Mouse (Mus musculus) midbrain, embryonic 12.5 days (tissue): ENCODE measurements around the gene Slbp. TPM values are rescaled to one million over a fixed set of nuclear protein-coding genes. Genes with fewer than 3 reads are reported as not detected.
A peak's percentile ranks its signal among the peaks of the same experiment; 100 is the strongest.

ENCODE experiments used
- ATAC-seq: fragments of 200-750 bp; cut with Nextera tagmentation; 2 replicates; pipeline ENCODE4 v1.8.0; 2017; ENCODE audit warnings: low read depth, moderate TSS enrichment, moderate library complexity; ENCODE audit not compliant: low FRiP score
- H3K27ac ChIP-seq: fragments of 300-500 bp; sonication (generic); replicated peaks from 2 replicates; pipeline ENCODE4 v1.5.1; 2016; ENCODE audit warnings: mild to moderate bottlenecking
- H3K27me3 ChIP-seq: fragments of 300-500 bp; sonication (generic); 2 replicates; pipeline ENCODE4 v1.6.1; 2016; ENCODE audit warnings: mild to moderate bottlenecking
- H3K36me3 ChIP-seq: fragments of 300-500 bp; sonication (generic); 2 replicates; pipeline ENCODE4 v1.6.1; 2016
- H3K4me1 ChIP-seq: fragments of 300-500 bp; sonication (generic); 2 replicates; pipeline ENCODE4 v1.6.1; 2016
- H3K4me2 ChIP-seq: fragments of 300-500 bp; sonication (generic); replicated peaks from 2 replicates; pipeline ENCODE4 v1.6.1; 2016; ENCODE audit warnings: mild to moderate bottlenecking, moderate library complexity
- H3K4me3 ChIP-seq: fragments of 300-500 bp; sonication (generic); 2 replicates; pipeline ENCODE4 v1.5.1; 2016; ENCODE audit warnings: mild to moderate bottlenecking
- H3K9ac ChIP-seq: fragments of 300-500 bp; sonication (generic); replicated peaks from 2 replicates; pipeline ENCODE4 v1.6.1; 2016; ENCODE audit warnings: mild to moderate bottlenecking, moderate library complexity
- H3K9me3 ChIP-seq: fragments of 300-500 bp; sonication (generic); 2 replicates; pipeline ENCODE4 v1.6.1; 2016; ENCODE audit warnings: mild to moderate bottlenecking
- WGBS: fragments of 180-500 bp; shearing (Covaris S2); methylation state at CpG from one replicate; pipeline ENCODE4 v1.1.7; 2016; 5-methylcytosine and 5-hydroxymethylcytosine counted together
- polyA plus RNA-seq: library from polyadenylated mRNA; unstranded; fragments of >200 nt; fragmentation: Nextera tagmentation; extraction: Ambion mirVana; gene quantifications from 2 replicates; pipeline ENCODE4 v1.2.1, GENCODE M21; 2016

Gene Slbp
- polyA plus RNA-seq, 1 experiment from 2014 or later, result 231 TPM

GRCm38 (mm10) chr5:33675964-33676363 lies 23.6 kb upstream of the Slbp start:
- 3% methylated on average over 1 of the region's 1 CpGs for WGBS
- 0 out of 2 replicates have a peak, but pooled peaks have one; percentile 49 for ATAC-seq

DNA sequence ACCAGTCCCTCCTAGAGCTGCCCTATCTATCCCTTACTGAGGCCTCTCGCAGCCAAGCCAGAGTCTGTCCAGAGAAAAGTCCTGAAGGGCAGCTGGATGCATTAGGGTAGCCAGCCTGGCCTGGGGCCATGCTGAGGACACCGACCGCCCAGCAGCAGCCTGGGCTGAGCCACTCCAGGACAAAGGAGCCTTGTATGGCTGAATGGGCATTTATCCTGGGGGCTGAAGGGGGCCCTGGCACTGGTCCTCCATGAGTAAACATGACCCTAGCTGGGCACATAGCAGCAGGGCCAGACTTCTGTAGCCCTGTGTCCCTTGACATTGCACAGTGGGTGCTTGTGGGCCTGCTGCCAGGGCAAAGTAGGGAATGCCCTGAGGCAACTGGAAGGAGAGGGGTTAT lies 22.1 kb upstream of the Slbp start:
- peaks cover 38% of the 10 kb centered on the region for H3K36me3 ChIP-seq
- peaks cover 16% of the 10 kb centered on the region for H3K4me1 ChIP-seq
- H3K9ac ChIP-seq, result no peak overlapping the region
- no peak overlapping the region for H3K4me2 ChIP-seq
- peak overlapping the region; percentile 49 for H3K27ac ChIP-seq
- WGBS, result 51% methylated on average over 3 of the region's 3 CpGs
- H3K4me3 ChIP-seq, result no peak overlapping the region
- H3K27me3 ChIP-seq, result no peaks in the 10 kb centered on the region
- H3K9me3 ChIP-seq, result no peaks in the 10 kb centered on the region
- no peak for ATAC-seq

More at GRCm38 (mm10) chr5:33675964-33676363, 23.6 kb upstream of the Slbp start:
- Histone ChIP-seq H3K4me2 (no peak overlapping the region), H3K4me3 (no peak overlapping the region), H3K9me3 (no peaks in the 10 kb centered on the region), H3K9ac (no peak overlapping the region), H3K4me1 (peaks cover 16% of the 10 kb centered on the region), H3K27ac (no peak overlapping the region), H3K36me3 (peaks cover 23% of the 10 kb centered on the region), H3K27me3 (no peaks in the 10 kb centered on the region)

GRCm38 (mm10) chr5:33671659-33672058 lies 19.3 kb upstream of the Slbp start:
- H3K27ac ChIP-seq, result no peak overlapping the region
- no peak overlapping the region for H3K4me2 ChIP-seq
- ATAC-seq, result no peak
- 84% methylated on average over 5 of the region's 5 CpGs for WGBS
- peaks cover 66% of the 10 kb centered on the region for H3K36me3 ChIP-seq
- H3K4me1 ChIP-seq, result peaks cover 16% of the 10 kb centered on the region
- H3K9ac ChIP-seq, result no peak overlapping the region
- H3K9me3 ChIP-seq, result no peaks in the 10 kb centered on the region
- H3K27me3 ChIP-seq, result no peaks in the 10 kb centered on the region
- no peak overlapping the region for H3K4me3 ChIP-seq

GRCm38 (mm10) chr5:33668223-33668622 lies 15.8 kb upstream of the Slbp start:
- peaks cover 92% of the 10 kb centered on the region for H3K36me3 ChIP-seq
- H3K9me3 ChIP-seq, result no peaks in the 10 kb centered on the region
- H3K27me3 ChIP-seq, result no peaks in the 10 kb centered on the region
- ATAC-seq, result no peak
- no peak overlapping the region for H3K4me3 ChIP-seq
- no peak overlapping the region for H3K9ac ChIP-seq
- H3K4me1 ChIP-seq, result peaks cover 3% of the 10 kb centered on the region; the same call in 1 of the 2 replicates
- H3K4me2 ChIP-seq, result no peak overlapping the region
- H3K27ac ChIP-seq, result no peak overlapping the region

DNA sequence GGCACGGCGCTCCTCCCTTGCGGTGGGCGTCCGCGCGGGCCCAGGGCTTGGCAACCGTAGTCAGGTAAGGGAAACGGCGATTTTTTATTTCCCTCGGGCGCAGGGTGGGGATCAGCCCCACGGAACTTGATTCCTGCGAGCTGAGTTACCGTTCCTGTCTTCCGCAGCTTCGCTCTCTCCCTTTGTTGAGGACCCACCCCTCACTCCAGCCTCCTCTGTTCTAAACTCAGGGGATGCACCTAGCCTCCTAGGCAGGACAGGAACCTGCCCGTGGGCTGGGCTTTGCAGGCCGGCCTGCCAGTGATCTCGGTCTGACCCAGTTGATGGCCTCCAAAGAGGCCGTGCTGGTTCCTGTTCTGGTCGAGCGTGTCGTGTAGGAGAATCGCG lies 6.3 kb upstream of the Slbp start:
- Histone ChIP-seq H3K9ac (peak overlapping the region; percentile 76), H3K4me2 (peak overlapping the region; percentile 90), H3K27me3 (no peaks in the 10 kb centered on the region), H3K36me3 (peaks cover 47% of the 10 kb centered on the region), H3K9me3 (no peaks in the 10 kb centered on the region), H3K4me1 (peaks cover 37% of the 10 kb centered on the region), H3K4me3 (peak overlapping the region; percentile 59), H3K27ac (0 out of 2 replicates have a peak overlapping the region, but pooled peaks have one; percentile 35)
- peak; percentile 5 for ATAC-seq
- WGBS, result 0% methylated on average over 26 of the region's 26 CpGs

GRCm38 (mm10) chr5:33657787-33658663 lies 5.7 kb upstream of the Slbp start, which contains the start of the genes Tacc3 and Tmem129:
Tacc3 (plus strand) TSS chr5:33658128.
Tmem129 (minus strand) TSS chr5:33658416.
- Histone ChIP-seq H3K27me3 (no peaks in the 10 kb centered on the region), H3K4me3 (peak within 1 kb of the TSS; percentile 59), H3K27ac (peak within 1 kb of the TSS; percentile 91), H3K4me1 (peaks cover 37% of the 10 kb centered on the region), H3K9me3 (no peaks in the 10 kb centered on the region), H3K4me2 (peak within 1 kb of the TSS; percentile 90), H3K9ac (peak within 1 kb of the TSS; percentile 82), H3K36me3 (peaks cover 47% of the 10 kb centered on the region)
- WGBS, result under 1% methylated on average over 60 of the region's 60 CpGs
- peak; percentile 97 for ATAC-seq

DNA sequence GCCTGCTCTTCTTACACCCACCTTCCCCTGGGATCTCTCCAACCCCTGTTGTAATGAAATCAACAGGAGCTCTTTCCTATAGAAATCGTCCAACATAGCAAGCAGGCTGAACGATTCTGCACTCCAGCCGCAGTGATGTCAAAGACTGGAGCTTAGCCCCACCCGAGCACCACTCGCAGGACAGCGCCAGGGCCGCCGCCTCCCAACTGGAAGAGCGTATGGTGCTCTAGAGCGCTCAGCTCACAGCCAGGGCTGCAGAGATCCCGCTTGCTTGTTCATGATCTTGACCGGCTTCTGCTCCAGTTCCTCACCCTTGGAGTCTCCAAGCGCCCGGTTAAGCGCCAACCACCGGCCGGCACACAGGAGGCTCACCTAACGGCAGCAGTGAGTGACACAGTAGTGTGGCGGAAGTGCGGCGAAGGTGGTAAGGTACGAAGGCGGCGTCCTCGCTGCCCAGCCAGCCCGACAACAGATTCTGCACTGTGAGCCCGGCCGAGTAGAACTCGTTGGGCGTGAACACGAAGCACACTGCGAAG lies 4.9 kb upstream of the Slbp start:
- H3K27ac ChIP-seq, result peak overlapping the region; percentile 71
- H3K9ac ChIP-seq, result peak overlapping the region; percentile 82
- ATAC-seq, result peak; percentile 11
- WGBS, result under 1% methylated on average over 32 of the region's 32 CpGs
- no peaks in the 10 kb centered on the region for H3K9me3 ChIP-seq
- H3K27me3 ChIP-seq, result no peaks in the 10 kb centered on the region
- peaks cover 41% of the 10 kb centered on the region for H3K4me1 ChIP-seq
- peaks cover 42% of the 10 kb centered on the region for H3K36me3 ChIP-seq
- peak overlapping the region; percentile 90 for H3K4me2 ChIP-seq
- peak overlapping the region; percentile 59 for H3K4me3 ChIP-seq

DNA sequence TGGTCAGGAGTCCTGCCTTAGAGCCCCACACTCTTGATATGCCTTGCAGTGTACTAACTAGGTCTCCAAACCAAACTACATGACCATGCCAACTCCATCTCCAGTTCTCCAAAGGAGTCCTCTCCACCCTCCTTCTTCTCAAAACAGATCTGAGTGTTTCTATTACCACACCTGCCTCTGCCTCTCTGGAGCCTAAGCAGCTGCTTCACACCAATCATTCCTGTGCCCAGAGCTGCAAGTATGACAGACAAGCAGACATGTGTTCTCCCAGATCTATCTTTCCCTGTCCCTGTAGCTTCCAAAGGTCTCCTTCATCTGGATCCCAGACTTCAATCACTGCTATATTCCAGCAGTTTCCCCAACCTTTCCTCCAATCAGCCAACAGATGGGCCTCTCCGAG lies 4.4 kb upstream of the Slbp start:
- Histone ChIP-seq H3K9me3 (no peaks in the 10 kb centered on the region), H3K36me3 (peaks cover 36% of the 10 kb centered on the region), H3K9ac (peak overlapping the region; percentile 82), H3K4me3 (peak overlapping the region; percentile 59), H3K4me2 (peak overlapping the region; percentile 90), H3K27me3 (no peaks in the 10 kb centered on the region), H3K4me1 (peaks cover 41% of the 10 kb centered on the region), H3K27ac (no peak overlapping the region)
- ATAC-seq, result no peak
- WGBS, result 61% methylated on average over 1 of the region's 1 CpGs

DNA sequence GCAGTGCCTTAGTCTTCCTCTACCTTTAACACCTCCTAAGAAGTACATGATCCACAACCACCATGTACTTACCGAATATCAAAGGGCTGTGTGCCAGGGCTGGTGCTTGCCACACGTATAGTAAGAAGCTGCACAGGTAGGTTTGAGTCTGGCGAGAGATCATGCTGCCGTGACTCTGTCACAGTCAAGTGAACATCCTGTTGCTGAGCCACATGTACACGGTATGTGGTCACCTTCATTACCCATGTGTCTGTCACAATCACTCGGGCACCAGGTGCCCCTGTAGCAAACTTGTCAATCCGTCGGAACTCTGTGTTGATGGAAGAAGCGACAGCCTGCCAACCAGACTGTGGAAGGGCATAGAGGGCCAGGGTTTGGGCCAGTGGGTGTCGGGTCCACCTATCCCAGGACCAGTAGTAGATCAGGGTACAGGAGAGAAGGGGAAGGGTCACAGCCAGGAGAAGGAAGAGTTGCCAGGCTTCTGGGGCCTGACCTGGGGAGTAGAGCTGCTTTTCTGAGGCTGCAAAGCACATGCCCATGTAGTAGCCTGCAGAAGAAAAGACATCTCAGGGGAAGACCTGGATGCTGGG lies 3.0 kb upstream of the Slbp start:
- no peak for ATAC-seq
- WGBS, result 94% methylated on average over 10 of the region's 10 CpGs
- H3K4me1 ChIP-seq, result peaks cover 48% of the 10 kb centered on the region

DNA sequence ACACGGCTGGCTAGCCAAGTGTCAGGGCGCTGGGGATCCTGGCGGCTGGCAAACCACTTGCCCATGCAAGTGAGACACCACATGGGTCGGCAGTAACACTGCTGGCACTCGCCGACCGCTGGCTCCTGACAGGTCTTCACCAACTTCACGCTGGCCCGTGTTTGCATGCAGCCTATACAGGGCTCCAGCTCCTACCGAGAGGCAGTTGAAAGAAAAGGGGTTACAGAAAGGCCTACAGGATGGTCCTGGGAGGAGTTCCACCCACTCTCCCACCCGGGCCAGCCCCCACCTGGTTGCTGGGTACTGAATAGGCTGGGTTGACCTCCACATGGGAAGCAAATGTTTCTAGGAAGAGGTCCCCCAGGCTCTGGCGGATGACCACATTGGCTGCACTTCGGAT lies 2.0 kb upstream of the Slbp start:
- no peaks in the 10 kb centered on the region for H3K27me3 ChIP-seq
- H3K27ac ChIP-seq, result no peak overlapping the region
- no peaks in the 10 kb centered on the region for H3K9me3 ChIP-seq
- peaks cover 29% of the 10 kb centered on the region for H3K36me3 ChIP-seq
- no peak for ATAC-seq
- no peak overlapping the region for H3K4me2 ChIP-seq
- H3K4me1 ChIP-seq, result peaks cover 48% of the 10 kb centered on the region
- peak overlapping the region; percentile 28; the same call in 1 of the 2 replicates for H3K9ac ChIP-seq
- 96% methylated on average over 13 of the region's 13 CpGs for WGBS
- H3K4me3 ChIP-seq, result no peak overlapping the region

More for the DNA sequence above, 3.0 kb upstream of the Slbp start:
- H3K4me2 ChIP-seq, result no peak overlapping the region
- peaks cover 25% of the 10 kb centered on the region for H3K36me3 ChIP-seq
- no peak overlapping the region for H3K9ac ChIP-seq
- no peak overlapping the region for H3K27ac ChIP-seq
- H3K27me3 ChIP-seq, result no peaks in the 10 kb centered on the region
- no peaks in the 10 kb centered on the region for H3K9me3 ChIP-seq
- no peak overlapping the region for H3K4me3 ChIP-seq

DNA sequence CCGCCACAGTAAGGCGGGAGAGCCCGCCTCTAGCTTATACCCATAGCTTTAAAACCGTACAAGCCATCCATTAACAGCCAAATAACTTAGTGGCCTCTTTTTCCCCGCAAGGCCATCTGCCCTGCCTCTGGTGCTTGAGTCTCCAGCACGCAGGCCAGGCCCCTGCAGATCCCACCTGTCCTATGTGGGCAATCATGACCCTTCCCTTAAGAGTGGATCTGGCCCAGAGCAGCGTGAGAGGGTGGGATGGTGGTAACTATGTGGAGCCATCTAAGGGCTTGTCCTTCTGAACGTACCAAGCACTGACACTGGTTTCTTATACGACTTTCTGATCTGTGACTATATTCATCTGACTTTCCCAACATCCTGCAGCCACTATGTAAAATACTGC lies 404 bp upstream of the Slbp start:
- ATAC-seq, result peak; percentile 42; the same call in 1 of the 2 replicates
- peaks cover 42% of the 10 kb centered on the region for H3K36me3 ChIP-seq
- H3K27ac ChIP-seq, result peak overlapping the region; percentile 97
- H3K9me3 ChIP-seq, result no peaks in the 10 kb centered on the region
- peaks cover 42% of the 10 kb centered on the region for H3K4me1 ChIP-seq
- 1% methylated on average over 9 of the region's 9 CpGs for WGBS
- H3K4me2 ChIP-seq, result peak overlapping the region; percentile 77
- no peaks in the 10 kb centered on the region for H3K27me3 ChIP-seq
- H3K4me3 ChIP-seq, result peak overlapping the region; percentile 82
- peak overlapping the region; percentile 89; the same call in 1 of the 2 replicates for H3K9ac ChIP-seq

- ATAC-seq, result no peak
- peaks cover 54% of the 10 kb centered on the region for H3K36me3 ChIP-seq
- H3K4me3 ChIP-seq, result peak overlapping the region; percentile 82
- H3K9ac ChIP-seq, result peak overlapping the region; percentile 89
- no peaks in the 10 kb centered on the region for H3K27me3 ChIP-seq
- WGBS, result 2% methylated on average over 11 of the region's 11 CpGs
- H3K4me2 ChIP-seq, result peak overlapping the region; percentile 77
- peak overlapping the region; percentile 97 for H3K27ac ChIP-seq
- peaks cover 34% of the 10 kb centered on the region for H3K4me1 ChIP-seq
- no peaks in the 10 kb centered on the region for H3K9me3 ChIP-seq
These were observed 843 bp downstream of the Slbp start for GRCm38 (mm10) chr5:33651541-33651920.
